Mouse (Mus musculus) heart, embryonic 16.5 days (tissue): ENCODE data around the gene Slc25a28. TPM values are rescaled to one million over a fixed set of nuclear protein-coding genes. Genes with fewer than 3 reads are reported as not detected.

ENCODE experiments used
- ATAC-seq: fragments of 200-750 bp; cut with Nextera tagmentation; replicated peaks from 2 replicates; pipeline ENCODE4 v1.8.0; 2017; ENCODE audit warnings: moderate number of reproducible peaks; ENCODE audit not compliant: insufficient read depth, low FRiP score; ENCODE audit errors: extremely low read depth
- H3K27ac ChIP-seq: fragments of 300-500 bp; sonication (generic); 2 replicates; pipeline ENCODE4 v1.5.1; 2014; ENCODE audit warnings: mild to moderate bottlenecking, low read length, control low read depth, moderate library complexity
- H3K27me3 ChIP-seq: fragments of 300-500 bp; sonication (generic); 2 replicates; pipeline ENCODE4 v1.6.1; 2014; ENCODE audit warnings: low read length, mixed read lengths; ENCODE audit not compliant: control insufficient read depth, insufficient read depth
- H3K36me3 ChIP-seq: fragments of 300-500 bp; sonication (generic); 2 replicates; pipeline ENCODE4 v1.6.1; 2014; ENCODE audit not compliant: control insufficient read depth, insufficient read depth
- H3K4me1 ChIP-seq: fragments of 300-500 bp; sonication (generic); 2 replicates; pipeline ENCODE4 v1.6.1; 2014; ENCODE audit warnings: low read length, mixed read lengths; ENCODE audit not compliant: control insufficient read depth, insufficient read depth
- H3K4me2 ChIP-seq: fragments of 300-500 bp; sonication (generic); 2 replicates; pipeline ENCODE4 v1.6.1; 2014; ENCODE audit warnings: low read depth, mild to moderate bottlenecking, control low read depth, low read length
- H3K4me3 ChIP-seq: fragments of 300-500 bp; sonication (generic); 2 replicates; pipeline ENCODE4 v1.5.1; 2014; ENCODE audit warnings: mild to moderate bottlenecking, control low read depth, low read length
- H3K9ac ChIP-seq: fragments of 300-500 bp; sonication (generic); 2 replicates; pipeline ENCODE4 v1.6.1; 2014; ENCODE audit warnings: low read length, control low read depth
- H3K9me3 ChIP-seq: fragments of 300-500 bp; sonication (generic); replicated peaks from 2 replicates; pipeline ENCODE4 v1.6.1; 2016; ENCODE audit warnings: low read length; ENCODE audit not compliant: control insufficient read depth
- WGBS: fragments of 180-500 bp; shearing (Covaris S2); extraction: QIAGEN DNeasy Blood & Tissue Kit; methylation state at CpG from one replicate; pipeline ENCODE4 v1.1.7; 2014; 5-methylcytosine and 5-hydroxymethylcytosine counted together
- polyA plus RNA-seq: library from polyadenylated mRNA; unstranded; fragments of >200 nt; fragmentation: Nextera tagmentation; extraction: Ambion mirVana; gene quantifications from 2 replicates; pipeline ENCODE4 v1.2.1, GENCODE M21; 2015

Slc25a28 gene
- polyA plus RNA-seq, 1 experiment from 2014 or later, result 9.5 TPM

DNA sequence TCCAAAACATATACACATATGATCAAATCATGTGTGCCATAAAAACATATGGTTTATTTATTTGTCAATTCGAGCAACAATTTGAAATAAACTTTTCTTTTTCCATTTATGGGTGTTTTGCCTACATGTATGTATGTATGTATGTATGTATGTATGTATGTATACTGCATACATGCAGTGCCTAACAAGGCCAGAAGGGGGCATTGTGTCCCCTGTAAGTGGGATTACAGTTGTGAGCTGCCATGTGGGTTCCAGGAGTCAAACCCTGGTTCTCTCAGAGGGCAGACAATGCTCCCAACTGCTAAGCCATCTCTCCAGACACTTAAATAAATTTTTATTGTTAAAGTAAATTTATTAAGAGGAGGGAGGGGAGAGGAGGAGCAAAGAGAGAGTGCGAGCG is 47.3 kb downstream of the Slc25a28 start:
- no peaks in the 10 kb centered on the region for H3K4me1 ChIP-seq
- H3K9me3 ChIP-seq, result no peaks in the 10 kb centered on the region
- no peak for ATAC-seq
- H3K9ac ChIP-seq, result no peak overlapping the region
- H3K36me3 ChIP-seq, result no peaks in the 10 kb centered on the region
- no peak overlapping the region for H3K4me3 ChIP-seq
- H3K4me2 ChIP-seq, result no peak overlapping the region
- no peak overlapping the region for H3K27ac ChIP-seq
- peaks cover 31% of the 10 kb centered on the region for H3K27me3 ChIP-seq
- 81% methylated on average over 3 of the region's 3 CpGs for WGBS

DNA sequence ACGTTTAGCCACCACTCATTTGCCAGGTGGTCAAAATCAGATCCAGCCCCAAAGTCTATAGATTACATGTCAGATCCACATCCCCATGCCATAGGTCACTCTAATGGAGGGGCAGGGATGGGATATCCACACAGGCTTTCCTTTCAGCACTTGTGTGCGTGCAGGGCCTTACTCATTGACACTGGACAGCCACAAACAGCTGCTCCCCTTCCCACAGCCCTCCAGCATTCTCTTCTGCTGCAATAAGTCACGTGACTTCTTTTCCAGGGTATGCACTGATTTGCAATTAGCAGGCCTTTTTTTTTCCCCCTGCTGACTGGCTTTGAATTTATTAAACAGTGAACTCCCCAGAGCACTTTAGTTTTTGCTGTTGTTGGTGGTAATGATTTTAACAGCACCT is 48.5 kb downstream of the Slc25a28 start:
- ATAC-seq, result no peak
- no peak overlapping the region for H3K9ac ChIP-seq
- no peak overlapping the region for H3K27ac ChIP-seq
- no peaks in the 10 kb centered on the region for H3K36me3 ChIP-seq
- H3K4me3 ChIP-seq, result no peak overlapping the region
- no peak overlapping the region for H3K4me2 ChIP-seq
- H3K9me3 ChIP-seq, result no peaks in the 10 kb centered on the region
- no peaks in the 10 kb centered on the region for H3K4me1 ChIP-seq
- H3K27me3 ChIP-seq, result peaks cover 40% of the 10 kb centered on the region
- 44% methylated on average over 3 of the region's 3 CpGs for WGBS

DNA sequence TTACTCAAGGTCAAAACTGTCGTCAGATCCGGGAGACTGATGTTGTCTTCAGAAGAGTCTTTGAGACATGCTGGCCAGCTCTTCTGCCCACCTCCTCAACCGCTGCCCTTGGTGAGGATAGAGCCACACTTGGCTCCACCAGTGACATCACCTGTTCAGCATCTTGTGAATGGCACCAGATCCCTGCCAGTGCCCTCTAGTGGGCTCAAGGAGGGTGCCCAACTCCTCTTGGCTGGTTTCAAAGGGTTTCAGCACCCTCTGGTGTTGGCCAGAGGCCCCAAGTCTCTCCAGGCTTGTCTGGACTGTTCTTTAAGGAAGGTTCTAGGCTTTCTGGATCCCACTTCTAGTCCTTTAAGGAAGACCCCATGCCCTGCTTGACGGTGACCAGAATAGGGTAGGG is 50.8 kb downstream of the Slc25a28 start:
- ATAC-seq, result no peak
- H3K4me3 ChIP-seq, result no peak overlapping the region
- WGBS, result 33% methylated on average over 4 of the region's 4 CpGs
- no peaks in the 10 kb centered on the region for H3K9me3 ChIP-seq
- H3K4me1 ChIP-seq, result no peaks in the 10 kb centered on the region
- no peak overlapping the region for H3K9ac ChIP-seq
- H3K36me3 ChIP-seq, result no peaks in the 10 kb centered on the region
- H3K4me2 ChIP-seq, result no peak overlapping the region
- no peak overlapping the region for H3K27ac ChIP-seq
- peaks cover 50% of the 10 kb centered on the region for H3K27me3 ChIP-seq

DNA sequence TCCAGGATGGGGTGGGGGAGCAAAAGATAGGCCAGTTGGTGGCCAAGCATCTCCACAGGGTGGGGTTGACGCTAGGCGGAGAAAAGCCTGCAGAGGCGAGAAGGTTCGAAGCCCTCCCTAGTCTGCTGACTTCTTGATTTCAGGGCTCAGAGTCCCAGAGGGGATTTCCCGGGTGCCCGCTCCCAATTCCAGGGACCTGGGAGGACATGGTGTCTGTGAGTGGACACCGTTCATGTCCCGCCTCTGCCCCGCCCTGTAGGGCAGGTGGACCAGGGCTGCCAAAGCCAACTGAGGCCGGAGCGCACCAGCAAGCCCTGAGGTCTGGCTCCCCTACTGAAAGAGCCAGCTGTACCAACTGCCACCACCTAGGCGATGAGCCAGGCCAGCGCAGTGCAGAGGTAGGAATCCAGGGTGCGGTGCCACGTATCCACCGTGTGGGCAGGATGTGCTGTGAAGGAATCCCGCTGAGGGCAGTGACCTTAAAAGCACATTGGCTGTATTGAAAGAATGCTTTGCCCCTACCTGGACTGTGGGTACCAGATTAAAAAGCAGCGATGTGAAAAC is 54.7 kb downstream of the Slc25a28 start:
- 8% methylated on average over 18 of the region's 18 CpGs for WGBS
- H3K4me1 ChIP-seq, result peaks cover 7% of the 10 kb centered on the region; the same call in 1 of the 2 replicates
- H3K36me3 ChIP-seq, result no peaks in the 10 kb centered on the region
- H3K27ac ChIP-seq, result no peak overlapping the region
- no peak overlapping the region for H3K4me2 ChIP-seq
- ATAC-seq, result no peak
- no peaks in the 10 kb centered on the region for H3K9me3 ChIP-seq
- H3K4me3 ChIP-seq, result no peak overlapping the region
- no peak overlapping the region for H3K9ac ChIP-seq
- H3K27me3 ChIP-seq, result peaks cover 73% of the 10 kb centered on the region

DNA sequence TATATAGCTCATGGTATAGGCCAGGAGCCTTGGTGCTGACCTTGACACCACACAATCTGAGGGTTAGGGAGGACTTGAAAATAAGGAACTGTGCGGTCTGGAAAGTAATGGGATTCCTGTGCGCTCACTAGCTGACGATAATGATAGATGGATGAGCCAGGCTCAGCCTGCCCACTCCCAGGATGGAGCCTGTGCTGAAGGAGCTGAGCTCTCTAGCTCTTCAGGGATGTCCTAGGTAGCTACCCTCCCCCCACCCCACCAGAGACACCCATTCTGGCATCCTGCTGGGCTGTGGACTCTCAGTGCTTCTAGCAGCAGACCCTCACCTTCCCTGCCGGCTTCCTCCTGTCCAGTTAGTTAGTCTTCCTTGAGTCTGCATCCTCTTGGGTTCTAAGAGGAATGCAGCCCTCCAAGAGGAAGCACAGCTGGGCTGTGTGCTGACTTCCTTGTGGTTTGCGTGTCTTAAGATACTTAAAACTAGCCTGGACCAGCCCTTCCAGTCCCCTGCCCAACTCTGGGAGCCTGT is 56.1 kb downstream of the Slc25a28 start:
- peaks cover 83% of the 10 kb centered on the region for H3K27me3 ChIP-seq
- H3K9ac ChIP-seq, result no peak overlapping the region
- H3K36me3 ChIP-seq, result no peaks in the 10 kb centered on the region
- no peak for ATAC-seq
- no peak overlapping the region for H3K4me2 ChIP-seq
- WGBS, result 6% methylated on average over 5 of the region's 5 CpGs
- H3K4me3 ChIP-seq, result no peak overlapping the region
- peaks cover 13% of the 10 kb centered on the region for H3K4me1 ChIP-seq
- no peaks in the 10 kb centered on the region for H3K9me3 ChIP-seq
- H3K27ac ChIP-seq, result no peak overlapping the region

DNA sequence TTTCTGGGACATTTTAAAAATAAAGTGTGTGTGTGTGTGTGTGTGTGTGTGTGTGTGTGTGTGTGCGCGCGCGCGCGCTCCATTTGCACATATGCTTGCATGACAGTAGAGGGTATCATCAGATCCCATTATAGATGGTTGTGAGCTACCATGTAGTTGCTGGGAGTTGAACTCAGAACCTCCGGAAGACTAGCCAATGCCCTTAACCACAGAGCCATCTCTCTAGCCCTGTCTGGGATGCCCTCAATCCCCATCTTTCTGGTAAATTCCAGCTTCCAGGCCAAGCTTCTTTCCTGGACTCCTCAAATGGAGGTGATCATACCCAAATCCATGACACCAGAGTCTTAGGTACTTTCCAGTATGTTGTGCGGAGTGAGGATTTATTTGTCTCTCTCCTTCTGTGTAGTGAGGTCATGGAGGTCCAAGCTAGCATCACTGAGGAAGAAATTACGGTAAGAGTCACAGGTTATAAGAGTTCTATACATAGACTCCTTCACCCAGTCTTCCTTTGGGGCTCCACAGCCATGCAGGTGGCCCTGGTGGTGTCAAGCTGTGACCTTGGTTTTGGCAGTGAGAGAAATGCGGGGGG is 56.8 kb downstream of the Slc25a28 start:
- H3K4me2 ChIP-seq, result no peak overlapping the region
- 39% methylated on average over 10 of the region's 10 CpGs for WGBS
- H3K27me3 ChIP-seq, result peaks cover 80% of the 10 kb centered on the region
- H3K4me1 ChIP-seq, result peaks cover 13% of the 10 kb centered on the region
- H3K9me3 ChIP-seq, result no peaks in the 10 kb centered on the region
- H3K9ac ChIP-seq, result no peak overlapping the region
- no peak for ATAC-seq
- no peak overlapping the region for H3K27ac ChIP-seq
- no peaks in the 10 kb centered on the region for H3K36me3 ChIP-seq
- H3K4me3 ChIP-seq, result no peak overlapping the region

DNA sequence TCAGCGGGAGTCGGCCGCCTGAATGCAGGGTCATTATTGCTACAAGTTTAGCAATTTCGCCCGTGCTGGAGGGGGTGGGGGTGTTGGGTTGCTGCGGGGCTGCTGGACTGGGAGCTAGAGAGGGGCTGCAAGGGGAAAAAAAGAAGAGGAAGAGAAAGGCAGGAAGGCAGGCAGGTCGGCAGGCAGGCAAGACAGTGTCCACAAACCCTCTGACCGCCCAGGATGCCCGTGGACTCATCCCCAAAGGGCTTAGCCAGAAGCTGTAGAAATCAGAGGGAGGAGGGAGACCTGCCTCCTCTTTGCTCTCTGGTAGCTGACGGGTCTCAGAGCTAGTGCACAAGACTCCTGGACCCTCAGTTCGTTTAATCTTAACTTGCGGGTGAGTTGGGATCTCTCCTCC is 57.8 kb downstream of the Slc25a28 start:
- Histone ChIP-seq H3K9me3 (no peaks in the 10 kb centered on the region), H3K4me3 (no peak overlapping the region), H3K9ac (no peak overlapping the region), H3K27ac (no peak overlapping the region), H3K27me3 (peaks cover 83% of the 10 kb centered on the region), H3K4me1 (peaks cover 17% of the 10 kb centered on the region), H3K36me3 (no peaks in the 10 kb centered on the region), H3K4me2 (peak overlapping the region; percentile 45)
- ATAC-seq, result no peak
- 2% methylated on average over 12 of the region's 12 CpGs for WGBS

DNA sequence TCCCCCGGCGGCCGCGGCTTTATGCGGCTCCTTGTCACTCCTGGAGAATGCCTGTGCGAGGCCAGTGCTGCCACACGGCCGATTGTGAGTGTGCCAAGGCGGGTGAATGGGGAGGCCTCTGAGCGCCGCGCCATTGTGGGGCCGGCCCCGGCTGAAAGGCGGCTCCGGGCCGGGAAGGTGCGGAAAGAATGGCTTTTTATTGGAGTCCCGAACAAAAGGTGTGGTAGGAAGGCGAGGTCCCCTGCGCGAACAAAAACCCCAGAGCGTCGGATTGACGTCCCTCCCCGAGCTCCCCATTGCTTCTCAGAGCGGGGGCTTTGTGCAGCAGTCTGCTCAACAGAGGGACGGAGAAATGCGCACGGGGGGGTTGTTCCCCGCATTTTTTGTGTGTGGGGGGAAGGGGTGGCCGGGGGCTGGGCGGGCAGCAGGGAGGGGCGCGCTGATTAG is 58.2 kb downstream of the Slc25a28 start:
- H3K27ac ChIP-seq, result no peak overlapping the region
- H3K9ac ChIP-seq, result no peak overlapping the region
- no peaks in the 10 kb centered on the region for H3K36me3 ChIP-seq
- H3K27me3 ChIP-seq, result peaks cover 84% of the 10 kb centered on the region
- peak overlapping the region; percentile 31 for H3K4me3 ChIP-seq
- H3K4me2 ChIP-seq, result peak overlapping the region; percentile 45
- H3K9me3 ChIP-seq, result no peaks in the 10 kb centered on the region
- H3K4me1 ChIP-seq, result peaks cover 17% of the 10 kb centered on the region
- under 1% methylated on average over 35 of the region's 35 CpGs for WGBS
- no peak for ATAC-seq

DNA sequence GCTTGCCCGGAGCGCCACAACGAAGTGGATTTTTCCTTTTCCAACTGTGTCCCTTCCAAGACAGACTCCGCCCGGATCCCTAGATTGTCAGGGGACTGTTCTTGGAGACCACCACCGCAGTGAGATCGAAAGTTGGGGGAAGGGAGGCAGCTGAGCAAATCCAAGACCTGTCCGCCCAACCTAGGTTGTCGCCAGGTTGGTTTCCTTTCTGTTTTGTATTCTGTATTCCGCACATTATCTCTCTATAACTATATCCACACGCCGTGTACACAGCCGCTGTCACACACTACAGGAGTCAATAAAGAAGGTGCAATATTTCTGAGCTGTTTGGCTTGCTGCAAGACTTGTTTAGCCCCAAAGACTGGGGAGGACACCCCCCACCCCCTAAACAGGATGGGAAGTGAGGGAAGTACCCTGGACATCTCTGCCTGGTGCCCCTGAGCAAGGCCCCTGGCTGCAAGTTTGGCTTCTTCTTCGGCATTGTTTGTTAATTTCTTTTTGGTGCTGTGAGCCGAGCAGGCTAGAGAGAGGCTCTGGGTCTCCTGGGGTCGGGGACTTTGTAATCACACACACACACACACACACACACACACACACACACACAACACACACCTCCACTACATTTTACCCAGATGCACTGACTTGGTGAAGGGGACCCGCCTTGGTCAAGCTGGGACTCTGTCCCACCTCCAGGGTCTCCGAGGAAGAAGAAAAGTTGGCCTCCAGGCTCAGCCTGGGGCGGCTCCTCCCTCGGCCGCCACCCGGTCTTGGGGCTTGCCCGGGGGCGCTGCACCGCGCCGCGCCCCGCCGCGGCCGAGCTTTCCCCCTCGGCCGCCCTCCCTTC is 58.9 kb downstream of the Slc25a28 start:
- no peak overlapping the region for H3K27ac ChIP-seq
- WGBS, result 2% methylated on average over 33 of the region's 34 CpGs
- peaks cover 83% of the 10 kb centered on the region for H3K27me3 ChIP-seq
- H3K4me3 ChIP-seq, result peak overlapping the region; percentile 31
- no peak for ATAC-seq
- H3K9me3 ChIP-seq, result no peaks in the 10 kb centered on the region
- H3K4me2 ChIP-seq, result peak overlapping the region; percentile 45
- H3K36me3 ChIP-seq, result no peaks in the 10 kb centered on the region
- no peak overlapping the region for H3K9ac ChIP-seq
- peaks cover 17% of the 10 kb centered on the region for H3K4me1 ChIP-seq
